In the genomic region with DNA sequence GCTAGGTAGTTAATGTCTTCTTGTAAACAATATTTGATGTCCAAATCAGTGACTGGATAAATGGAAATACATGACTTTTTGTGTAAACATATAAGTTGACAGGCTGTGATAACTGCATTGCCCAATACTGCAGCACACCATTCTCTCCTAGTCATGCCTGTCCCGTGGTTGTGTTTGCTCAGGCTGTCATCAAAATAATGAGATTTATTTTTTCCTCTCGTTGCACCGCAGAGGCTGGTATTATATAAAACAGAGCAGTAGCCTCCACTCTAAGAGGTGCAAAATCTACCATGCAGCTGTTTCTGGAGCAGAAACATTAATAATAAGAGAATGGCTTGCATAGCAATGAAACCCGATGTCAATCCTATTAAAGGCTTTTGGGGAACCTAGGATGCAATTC, we compare ENCODE assay signal across 14 mouse cellular contexts.
"Had no signal": no experiment of that assay in that cellular context is flagged by ENCODE, and none has a peak within 500 bp of the region (broad histone marks: within the 10 kb centered on the region; RNA-seq: fewer than 3 reads in every experiment).

No protein-coding gene starts in this region.

- H3K9ac ChIP-seq: liver, embryonic 13.5 days; lung, embryonic 15.5 days had no signal

- H3K4me2 ChIP-seq: liver, embryonic 13.5 days; lung, embryonic 15.5 days had no signal

- H3K4me1 ChIP-seq: liver, embryonic 13.5 days; lung, embryonic 15.5 days had no signal

- H3K36me3 ChIP-seq: liver, embryonic 13.5 days; lung, embryonic 15.5 days had no signal

- ATAC-seq: hindbrain, postnatal 0 days; inflammation-experienced regulatory T-cells, adult 6 months; intestine, embryonic 16.5 days had no signal

- H3K27ac ChIP-seq: hindbrain, postnatal 0 days; liver, embryonic 13.5 days; lung, embryonic 15.5 days had no signal

- H3K27me3 ChIP-seq: liver, embryonic 13.5 days; lung, embryonic 15.5 days had no signal

- H3K4me3 ChIP-seq: liver, embryonic 13.5 days; lung, embryonic 15.5 days had no signal

- H3K9me3 ChIP-seq: liver, embryonic 13.5 days; lung, embryonic 15.5 days had no signal

- DNase-seq: kidney, adult 18-20 months; kidney, adult 9 months; kidney, postnatal 14 days; kidney, postnatal 4 days; left cerebral cortex, postnatal 4 days; liver, embryonic 13.5 days; lung, postnatal 36 days; thymus, adult 18-20 months; thymus, postnatal 14 days; thymus, postnatal 4 days had no signal
